38 mouse cellular contexts compared by ENCODE assay signal in genomic region chr9:22453990-22454389, GRCm38 (mm10). TPM values are rescaled to one million over a fixed set of nuclear protein-coding genes. Genes with fewer than 3 reads are reported as not detected.
"Had no signal": no experiment of that assay in that cellular context is flagged by ENCODE, and none has a peak within 500 bp of the region (broad histone marks: within the 10 kb centered on the region; RNA-seq: fewer than 3 reads in every experiment).

Gm17545 (plus strand) TSS chr9:22454290.

RNA-seq across cellular contexts. Expression of gene Gm17545, which starts in this region (rescaled TPM):
- total RNA-seq: left cerebral cortex, adult 18-20 months; left cerebral cortex, adult 2 months; left cerebral cortex, adult 8-10 months; left cerebral cortex, postnatal 10 days; left cerebral cortex, postnatal 14 days; left cerebral cortex, postnatal 25 days; left cerebral cortex, postnatal 36 days; left cerebral cortex, postnatal 4 days; liver, adult 2 months; megakaryocyte progenitor cell, adult 5-6 weeks; megakaryocyte, adult 5-6 weeks; megakaryocyte-erythroid progenitor cell, adult 5-6 weeks; midbrain, postnatal 0 days; monocyte, adult 5-6 weeks had no signal
- polyA plus RNA-seq: limb, embryonic 10.5 days; limb, embryonic 11.5 days; limb, embryonic 12.5 days; limb, embryonic 13.5 days; limb, embryonic 14.5 days; limb, embryonic 15.5 days; liver, adult 2 months; liver, postnatal 0 days; lung, adult 2 months; lung, embryonic 14.5 days; lung, embryonic 15.5 days; lung, embryonic 16.5 days; lung, postnatal 0 days; macrophage; midbrain, embryonic 10.5 days; midbrain, embryonic 11.5 days; midbrain, embryonic 12.5 days; midbrain, embryonic 13.5 days; midbrain, embryonic 14.5 days; midbrain, embryonic 15.5 days; midbrain, embryonic 16.5 days; midbrain, postnatal 0 days; myocyte; neural tube, embryonic 11.5 days; neural tube, embryonic 12.5 days; neural tube, embryonic 13.5 days had no signal
